Mouse (Mus musculus) midbrain, embryonic 11.5 days (tissue): ENCODE results near the gene Kcnh4. TPM values are rescaled to one million over a fixed set of nuclear protein-coding genes. Genes with fewer than 3 reads are reported as not detected.

ENCODE experiments used
- ATAC-seq: fragments of 200-750 bp; cut with Nextera tagmentation; 2 replicates; pipeline ENCODE4 v1.8.0; 2017; ENCODE audit warnings: moderate TSS enrichment, moderate library complexity; ENCODE audit not compliant: low FRiP score
- DNase-seq: peaks from one replicate; pipeline ENCODE4 v3.0.0; 2015; ENCODE audit warnings: low spot score; ENCODE audit errors: missing footprints
- H3K27ac ChIP-seq: fragments of 300-500 bp; sonication (generic); 2 replicates; pipeline ENCODE4 v1.5.1; 2014; ENCODE audit warnings: low read depth, low read length
- H3K27me3 ChIP-seq: fragments of 300-500 bp; sonication (generic); 2 replicates; pipeline ENCODE4 v1.6.1; 2014; ENCODE audit warnings: mild to moderate bottlenecking, low read length, moderate library complexity, mixed read lengths; ENCODE audit not compliant: control insufficient read depth, insufficient read depth
- H3K36me3 ChIP-seq: fragments of 300-500 bp; sonication (generic); 2 replicates; pipeline ENCODE4 v1.6.1; 2014; ENCODE audit warnings: mild to moderate bottlenecking, low read length, moderate library complexity, mixed read lengths; ENCODE audit not compliant: control insufficient read depth, insufficient read depth
- H3K4me1 ChIP-seq: fragments of 300-500 bp; sonication (generic); 2 replicates; pipeline ENCODE4 v1.6.1; 2014; ENCODE audit warnings: low read length; ENCODE audit not compliant: control insufficient read depth, insufficient read depth
- H3K4me2 ChIP-seq: fragments of 300-500 bp; sonication (generic); 2 replicates; pipeline ENCODE4 v1.6.1; 2014; ENCODE audit warnings: mild to moderate bottlenecking, moderate library complexity
- H3K4me3 ChIP-seq: fragments of 300-500 bp; sonication (generic); 2 replicates; pipeline ENCODE4 v1.5.1; 2014; ENCODE audit warnings: low read depth, low read length
- H3K9ac ChIP-seq: fragments of 300-500 bp; sonication (generic); 2 replicates; pipeline ENCODE4 v1.6.1; 2014; ENCODE audit warnings: low read length
- H3K9me3 ChIP-seq: fragments of 300-500 bp; sonication (generic); 2 replicates; pipeline ENCODE4 v1.6.1; 2016; ENCODE audit warnings: low read length; ENCODE audit not compliant: control insufficient read depth
- WGBS: fragments of 180-500 bp; shearing (Covaris S2); extraction: QIAGEN DNeasy Blood & Tissue Kit; methylation state at CpG from one replicate; pipeline ENCODE4 v1.1.7; 2014; 5-methylcytosine and 5-hydroxymethylcytosine counted together
- polyA plus RNA-seq: library from polyadenylated mRNA; unstranded; fragments of >200 nt; fragmentation: Nextera tagmentation; extraction: Ambion mirVana; gene quantifications from 2 replicates; pipeline ENCODE4 v1.2.1, GENCODE M21; 2014

Kcnh4 gene
- polyA plus RNA-seq, 1 experiment from 2014 or later, result 2.7 TPM

- Histone ChIP-seq H3K27me3 (no peaks in the 10 kb centered on the region), H3K4me3 (peak within 1 kb of the TSS; percentile 32), H3K27ac (no peak within 1 kb of the TSS), H3K9me3 (no peaks in the 10 kb centered on the region), H3K4me2 (peak within 1 kb of the TSS; percentile 41), H3K36me3 (no peaks in the 10 kb centered on the region), H3K9ac (peak within 1 kb of the TSS; percentile 38), H3K4me1 (no peaks in the 10 kb centered on the region)
- ATAC-seq (no peak), DNase-seq (peak; percentile 91)
- 29% methylated on average over 17 of the region's 17 CpGs for WGBS
Observed at GRCm38 (mm10) chr11:100770646-100771408, 11.1 kb upstream of the Kcnh4 start, which contains the start of gene Ghdc. Gene Ghdc (minus strand): TSS chr11:100770957.

DNA sequence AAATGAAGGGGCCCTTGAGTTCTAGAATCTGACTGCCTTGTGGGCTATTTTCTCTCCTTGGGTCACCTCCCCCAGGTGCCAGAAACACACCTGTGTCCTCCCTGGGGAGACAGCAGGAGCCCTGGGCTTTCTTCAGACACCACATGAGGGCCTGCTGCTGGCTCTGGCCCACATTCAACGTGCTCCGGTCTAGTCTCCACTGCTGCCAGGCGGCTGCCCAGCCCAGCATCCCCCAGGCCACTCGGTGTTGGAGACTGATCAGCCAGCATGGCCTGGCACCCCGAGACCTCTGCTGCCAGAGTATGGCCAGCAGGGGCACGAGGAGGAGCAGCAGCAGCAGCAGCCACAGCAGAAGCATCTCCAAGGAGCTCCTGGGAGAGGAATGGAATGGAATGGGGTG lies 10.2 kb upstream of the Kcnh4 start:
- Histone ChIP-seq H3K4me2 (peak overlapping the region; percentile 41; the same call in 1 of the 2 replicates), H3K4me3 (no peak overlapping the region), H3K27me3 (no peaks in the 10 kb centered on the region), H3K9ac (no peak overlapping the region), H3K4me1 (no peaks in the 10 kb centered on the region), H3K9me3 (no peaks in the 10 kb centered on the region), H3K36me3 (no peaks in the 10 kb centered on the region), H3K27ac (no peak overlapping the region)
- DNase-seq, result no peak
- WGBS, result 59% methylated on average over 6 of the region's 6 CpGs
- ATAC-seq, result no peak

- no peak overlapping the region for H3K4me3 ChIP-seq
- H3K9ac ChIP-seq, result no peak overlapping the region
- H3K27me3 ChIP-seq, result no peaks in the 10 kb centered on the region
- 82% methylated on average over 5 of the region's 5 CpGs for WGBS
- H3K9me3 ChIP-seq, result no peaks in the 10 kb centered on the region
- ATAC-seq (no peak), DNase-seq (no peak)
- H3K36me3 ChIP-seq, result no peaks in the 10 kb centered on the region
- no peak overlapping the region for H3K27ac ChIP-seq
- H3K4me1 ChIP-seq, result no peaks in the 10 kb centered on the region
- H3K4me2 ChIP-seq, result no peak overlapping the region
Observed at GRCm38 (mm10) chr11:100767871-100768270, 8.1 kb upstream of the Kcnh4 start.

DNA sequence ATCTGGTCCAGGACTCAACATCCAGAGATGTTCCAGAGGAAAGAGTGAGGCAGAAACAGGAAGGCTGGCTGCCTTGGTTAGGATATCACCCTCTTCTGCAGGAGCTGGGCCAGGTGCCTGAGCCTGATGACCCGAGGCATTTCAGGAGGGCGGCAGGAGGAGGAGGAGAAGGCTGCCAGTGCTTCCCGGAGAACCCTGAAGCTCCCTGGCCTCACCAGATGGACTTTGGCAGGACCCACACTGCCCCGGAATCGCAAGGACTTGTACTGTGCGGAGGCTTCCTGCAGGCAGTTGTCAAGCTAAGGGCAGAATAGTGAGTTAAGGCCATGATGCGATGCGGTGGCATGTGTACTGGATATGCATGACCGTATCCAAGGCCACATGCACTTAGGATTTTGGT lies 7.0 kb upstream of the Kcnh4 start:
- no peaks in the 10 kb centered on the region for H3K4me1 ChIP-seq
- no peak overlapping the region for H3K4me2 ChIP-seq
- no peaks in the 10 kb centered on the region for H3K27me3 ChIP-seq
- 85% methylated on average over 9 of the region's 9 CpGs for WGBS
- no peak for ATAC-seq
- H3K4me3 ChIP-seq, result no peak overlapping the region
- no peaks in the 10 kb centered on the region for H3K9me3 ChIP-seq
- no peaks in the 10 kb centered on the region for H3K36me3 ChIP-seq
- DNase-seq, result no peak
- H3K27ac ChIP-seq, result no peak overlapping the region
- H3K9ac ChIP-seq, result no peak overlapping the region

GRCm38 (mm10) chr11:100762831-100763230 lies 3.1 kb upstream of the Kcnh4 start, which contains the start of gene Hcrt:
Gene Hcrt (minus strand): TSS chr11:100762931.
- Histone ChIP-seq H3K9ac (peak within 1 kb of the TSS; percentile 56), H3K27me3 (peaks cover 11% of the 10 kb centered on the region), H3K27ac (no peak within 1 kb of the TSS), H3K9me3 (no peaks in the 10 kb centered on the region), H3K4me3 (peak within 1 kb of the TSS; percentile 31), H3K36me3 (no peaks in the 10 kb centered on the region), H3K4me1 (peaks cover 13% of the 10 kb centered on the region), H3K4me2 (peak within 1 kb of the TSS; percentile 61)
- ATAC-seq (no peak), DNase-seq (no peak)
- 82% methylated on average over 7 of the region's 7 CpGs for WGBS

- ATAC-seq (peak; percentile 75), DNase-seq (peak; percentile 99)
- peak overlapping the region; percentile 31 for H3K4me3 ChIP-seq
- no peak overlapping the region; the same call in 1 of the 2 replicates for H3K27ac ChIP-seq
- under 1% methylated on average over 27 of the region's 27 CpGs for WGBS
- no peaks in the 10 kb centered on the region for H3K9me3 ChIP-seq
- no peaks in the 10 kb centered on the region for H3K36me3 ChIP-seq
- peak overlapping the region; percentile 61 for H3K4me2 ChIP-seq
- peaks cover 11% of the 10 kb centered on the region for H3K27me3 ChIP-seq
- peaks cover 13% of the 10 kb centered on the region for H3K4me1 ChIP-seq
- peak overlapping the region; percentile 56 for H3K9ac ChIP-seq
Observed at GRCm38 (mm10) chr11:100761547-100762045, 1.9 kb upstream of the Kcnh4 start.

DNA sequence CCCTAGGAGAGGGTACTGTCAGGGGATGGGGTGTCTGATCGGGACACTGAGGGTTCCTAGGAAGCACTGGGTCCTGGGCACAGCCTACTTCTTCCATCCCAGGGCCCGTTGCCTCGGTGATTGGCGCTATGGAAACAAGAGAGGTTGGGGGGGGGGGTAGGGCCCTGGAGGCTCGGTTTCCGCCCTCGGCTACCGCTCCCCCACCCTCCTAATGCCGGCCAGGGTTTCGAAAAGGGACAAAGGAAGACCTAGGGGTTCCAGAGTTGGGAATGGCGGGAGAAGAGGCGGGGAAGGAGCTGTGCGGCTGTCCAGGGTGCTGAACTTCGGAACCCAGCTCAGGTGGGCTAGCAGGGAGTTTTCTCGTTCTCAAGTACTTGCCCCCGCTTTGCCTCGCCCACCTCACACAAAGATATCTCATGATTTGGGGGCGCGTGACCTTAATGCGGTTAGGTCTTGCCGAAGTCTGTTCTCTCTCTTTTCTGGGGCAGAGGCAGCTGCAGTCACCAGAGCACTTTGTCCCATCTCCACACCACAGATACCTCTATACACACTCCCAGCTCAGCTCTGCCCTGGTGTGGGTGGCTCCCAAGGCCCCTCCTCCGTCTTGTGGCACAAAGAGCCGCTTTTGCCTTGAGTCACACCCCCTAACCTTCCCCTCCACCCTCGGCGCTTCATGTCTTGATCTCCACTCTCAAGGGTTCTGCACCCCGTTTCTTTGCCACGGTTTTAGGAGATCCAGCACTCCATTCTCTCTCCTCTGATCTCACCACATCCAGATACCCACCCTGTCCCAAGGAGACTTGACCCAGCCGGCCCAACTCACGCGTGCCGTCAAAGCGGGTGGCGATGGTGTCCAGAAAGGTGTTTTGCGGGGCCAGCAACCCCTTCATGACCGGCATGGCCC lies 783 bp downstream of the Kcnh4 start:
- Histone ChIP-seq H3K27me3 (peaks cover 11% of the 10 kb centered on the region), H3K9me3 (no peaks in the 10 kb centered on the region), H3K36me3 (no peaks in the 10 kb centered on the region), H3K4me3 (peak overlapping the region; percentile 35), H3K4me1 (peaks cover 13% of the 10 kb centered on the region), H3K9ac (peak overlapping the region; percentile 65), H3K4me2 (peak overlapping the region; percentile 53), H3K27ac (peak overlapping the region; percentile 20; the same call in 1 of the 2 replicates)
- under 1% methylated on average over 35 of the region's 35 CpGs for WGBS
- ATAC-seq, result peak; percentile 60
- peak; percentile 96 for DNase-seq

GRCm38 (mm10) chr11:100757566-100757965 lies 2.2 kb downstream of the Kcnh4 start:
- Histone ChIP-seq H3K9me3 (no peaks in the 10 kb centered on the region), H3K27me3 (peaks cover 11% of the 10 kb centered on the region), H3K4me2 (no peak overlapping the region), H3K27ac (no peak overlapping the region), H3K36me3 (no peaks in the 10 kb centered on the region), H3K4me1 (peaks cover 13% of the 10 kb centered on the region), H3K9ac (no peak overlapping the region), H3K4me3 (no peak overlapping the region)
- WGBS, result 89% methylated on average over 12 of the region's 12 CpGs
- no peak for DNase-seq
- no peak for ATAC-seq
